Mouse (Mus musculus) forebrain, embryonic 14.5 days (tissue): Measurements from ENCODE around the gene Bhmt. TPM values are rescaled to one million over a fixed set of nuclear protein-coding genes. Genes with fewer than 3 reads are reported as not detected.

Experiments used
- ATAC-seq: fragments of 200-750 bp; cut with Nextera tagmentation; 2 replicates; pipeline ENCODE4 v1.8.0; 2017; ENCODE audit warnings: mild to moderate bottlenecking, moderate library complexity
- DNase-seq: peaks from one replicate; pipeline ENCODE4 v3.0.0-alpha.2; 2015; ENCODE audit warnings: low spot score
- H3K27ac ChIP-seq: fragments of 300-500 bp; sonication (generic); 2 replicates; pipeline ENCODE4 v1.5.1; 2014; ENCODE audit warnings: low read depth, mild to moderate bottlenecking, control low read depth, low read length, moderate library complexity
- H3K27me3 ChIP-seq: fragments of 300-500 bp; sonication (generic); replicated peaks from 2 replicates; pipeline ENCODE4 v1.6.1; 2014; ENCODE audit warnings: low read length, control low read depth, mixed read lengths; ENCODE audit not compliant: control insufficient read depth, insufficient read depth
- H3K36me3 ChIP-seq: fragments of 300-500 bp; sonication (generic); 2 replicates; pipeline ENCODE4 v1.6.1; 2014; ENCODE audit warnings: low read length, control low read depth; ENCODE audit not compliant: control insufficient read depth, insufficient read depth
- H3K4me1 ChIP-seq: fragments of 300-500 bp; sonication (generic); 2 replicates; pipeline ENCODE4 v1.6.1; 2014; ENCODE audit warnings: antibody characterized with exemption, low read length, control low read depth; ENCODE audit not compliant: control insufficient read depth, insufficient read depth
- H3K4me2 ChIP-seq: fragments of 300-500 bp; sonication (generic); 2 replicates; pipeline ENCODE4 v1.6.1; 2014; ENCODE audit warnings: mild to moderate bottlenecking, control low read depth, low read length
- H3K4me3 ChIP-seq: fragments of 300-500 bp; sonication (generic); 2 replicates; pipeline ENCODE4 v1.5.1; 2014; ENCODE audit warnings: low read depth, low read length, control low read depth
- H3K9ac ChIP-seq: fragments of 300-500 bp; sonication (generic); 2 replicates; pipeline ENCODE4 v1.6.1; 2014; ENCODE audit warnings: mild to moderate bottlenecking, low read length, control low read depth, moderate library complexity
- H3K9me3 ChIP-seq: fragments of 300-500 bp; sonication (generic); replicated peaks from 2 replicates; pipeline ENCODE4 v1.6.1; 2016; ENCODE audit warnings: low read length, control low read depth, mixed read lengths; ENCODE audit not compliant: control insufficient read depth
- WGBS: fragments of 180-500 bp; shearing (Covaris S2); extraction: QIAGEN DNeasy Blood & Tissue Kit; methylation state at CpG from one replicate; pipeline ENCODE4 v1.1.7; 2014; 5-methylcytosine and 5-hydroxymethylcytosine counted together
- polyA plus RNA-seq: library from polyadenylated mRNA; unstranded; fragments of >200 nt; fragmentation: Nextera tagmentation; extraction: Ambion mirVana; gene quantifications from 2 replicates; pipeline ENCODE4 v1.2.1, GENCODE M21; 2014

Bhmt gene
- 0.11 and 0.18 TPM in 2 replicates for polyA plus RNA-seq

DNA sequence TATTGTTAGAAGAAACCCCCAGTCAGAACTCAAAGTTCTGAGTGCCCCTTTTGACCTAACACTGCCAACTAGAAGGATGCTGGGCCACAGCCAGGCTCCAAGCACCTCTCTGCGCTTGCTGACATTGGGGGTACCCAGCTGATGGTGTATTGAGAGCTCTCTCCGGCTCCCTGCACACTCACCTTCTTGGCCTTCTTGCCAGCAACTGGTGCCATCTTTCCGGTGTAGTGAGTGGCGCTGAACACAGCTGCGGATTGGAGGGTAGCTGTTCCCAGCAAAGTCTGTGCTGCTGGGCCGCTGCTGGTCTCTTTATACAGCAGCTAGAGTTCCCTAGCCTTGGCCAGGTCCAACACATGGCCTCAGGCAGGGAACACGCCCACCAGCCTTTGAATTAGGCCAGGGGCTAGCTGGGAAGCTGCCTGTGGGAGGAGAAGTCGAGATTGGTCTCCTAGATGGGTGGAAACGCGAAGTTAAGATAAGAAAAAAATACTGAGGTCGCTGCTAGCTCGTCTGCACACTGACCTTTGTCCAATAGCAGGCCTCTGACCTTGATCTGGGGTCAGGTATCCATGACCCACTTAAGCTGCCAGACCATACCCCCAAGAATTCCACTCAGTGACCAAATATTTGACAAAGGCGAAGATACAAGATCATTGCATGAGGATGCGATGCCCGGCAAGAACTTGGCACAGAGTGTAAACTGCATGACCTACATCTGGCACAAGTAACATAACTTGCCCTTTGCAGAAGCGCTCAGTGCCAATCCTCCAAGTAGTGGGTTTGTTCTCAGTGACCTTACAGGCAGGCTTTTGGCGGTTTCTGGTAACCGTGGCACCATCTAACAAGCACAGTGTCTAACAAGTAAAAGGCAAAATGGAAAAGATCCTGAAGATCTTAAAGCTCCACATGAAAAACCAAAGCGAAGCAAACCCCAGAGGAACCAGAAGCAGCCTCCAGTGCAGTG is at the start of gene Bhmt:
Gene Bhmt, minus strand, starts transcription at position 680 of the 964 bp plus-strand sequence.
- H3K27me3 ChIP-seq = no peaks in the 10 kb centered on the region
- H3K4me2 ChIP-seq = no peak within 1 kb of the TSS
- H3K36me3 ChIP-seq = no peaks in the 10 kb centered on the region
- no peak for ATAC-seq
- H3K4me3 ChIP-seq = no peak within 1 kb of the TSS
- no peaks in the 10 kb centered on the region for H3K9me3 ChIP-seq
- DNase-seq = no peak
- H3K4me1 ChIP-seq = no peaks in the 10 kb centered on the region
- no peak within 1 kb of the TSS for H3K27ac ChIP-seq
- no peak within 1 kb of the TSS for H3K9ac ChIP-seq
- WGBS = 76% methylated on average over 19 of the region's 19 CpGs

DNA sequence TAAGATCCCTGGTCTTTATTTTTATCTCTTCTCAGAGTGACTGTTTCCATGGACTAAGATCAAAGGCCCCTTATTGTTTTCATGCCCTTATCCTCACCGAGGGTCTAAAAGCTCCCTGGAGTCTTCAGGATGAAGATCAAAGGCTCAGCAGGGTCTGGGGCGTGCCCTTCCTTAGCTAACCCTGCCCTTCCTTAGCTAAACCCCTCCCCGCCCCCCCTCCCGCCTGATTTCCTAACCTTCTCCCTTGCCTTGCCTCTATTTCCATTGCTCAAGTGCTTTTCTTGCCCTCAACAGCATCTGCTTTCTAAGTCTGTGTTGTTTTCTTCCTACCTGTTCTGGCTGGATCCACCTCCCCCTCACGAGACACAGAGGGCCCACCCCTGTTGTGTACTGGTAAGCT is 49.6 kb upstream of the Bhmt start:
- ATAC-seq (no peak), DNase-seq (peak; percentile 11)
- H3K4me3 ChIP-seq = no peak overlapping the region
- H3K27me3 ChIP-seq = no peaks in the 10 kb centered on the region
- H3K36me3 ChIP-seq = no peaks in the 10 kb centered on the region
- H3K9me3 ChIP-seq = no peaks in the 10 kb centered on the region
- H3K27ac ChIP-seq = no peak overlapping the region
- WGBS = 18% methylated on average over 5 of the region's 5 CpGs
- H3K9ac ChIP-seq = no peak overlapping the region
- no peak overlapping the region for H3K4me2 ChIP-seq
- H3K4me1 ChIP-seq = no peaks in the 10 kb centered on the region

DNA sequence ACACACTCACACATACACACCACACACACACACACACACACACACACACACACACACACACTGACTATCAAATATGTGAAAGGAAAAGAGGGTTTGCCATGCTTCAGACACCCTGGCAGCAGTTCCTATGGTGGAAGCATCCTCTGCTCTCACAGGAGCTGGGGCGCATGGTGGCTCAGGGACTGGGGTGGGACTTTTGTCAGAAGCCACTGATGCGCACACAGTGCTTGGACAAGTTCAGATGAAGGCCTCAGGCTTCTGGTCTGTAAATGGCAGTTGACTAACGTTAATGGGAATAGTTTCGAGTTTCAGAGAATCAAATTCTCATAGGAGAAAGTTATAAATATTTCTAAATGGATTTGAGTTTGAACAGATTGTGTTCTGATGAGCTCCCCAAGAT is 47.5 kb upstream of the Bhmt start:
- no peak overlapping the region for H3K9ac ChIP-seq
- 69% methylated on average over 4 of the region's 4 CpGs for WGBS
- H3K4me2 ChIP-seq = no peak overlapping the region
- no peaks in the 10 kb centered on the region for H3K4me1 ChIP-seq
- H3K36me3 ChIP-seq = no peaks in the 10 kb centered on the region
- ATAC-seq = no peak
- no peaks in the 10 kb centered on the region for H3K27me3 ChIP-seq
- H3K4me3 ChIP-seq = no peak overlapping the region
- H3K27ac ChIP-seq = no peak overlapping the region
- H3K9me3 ChIP-seq = no peaks in the 10 kb centered on the region
- DNase-seq = no peak

DNA sequence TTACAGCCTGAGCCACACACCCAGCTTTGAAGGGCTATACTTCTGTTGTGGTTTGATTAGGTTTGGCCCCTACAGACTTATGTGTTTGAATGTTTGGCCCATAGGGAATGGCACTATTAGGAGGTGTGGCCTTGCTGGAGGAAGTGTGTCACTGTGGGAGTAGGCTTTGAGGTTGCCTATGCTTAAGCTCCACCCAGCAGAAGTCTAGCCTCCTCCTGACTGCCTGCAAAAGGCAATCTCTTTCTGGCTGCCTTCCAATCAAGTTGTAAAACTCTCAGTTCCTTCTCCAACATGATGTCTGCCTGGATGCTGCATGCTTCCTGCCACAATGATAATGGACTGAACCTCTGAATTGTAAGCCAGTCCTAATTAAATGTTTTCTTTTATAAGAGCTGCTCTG is 45.6 kb upstream of the Bhmt start:
- H3K36me3 ChIP-seq = no peaks in the 10 kb centered on the region
- peak; percentile 38 for DNase-seq
- no peak overlapping the region for H3K27ac ChIP-seq
- H3K4me2 ChIP-seq = no peak overlapping the region
- no peak; the same call in 1 of the 2 replicates for ATAC-seq
- H3K4me3 ChIP-seq = no peak overlapping the region
- no peaks in the 10 kb centered on the region for H3K27me3 ChIP-seq
- H3K4me1 ChIP-seq = no peaks in the 10 kb centered on the region
- no peaks in the 10 kb centered on the region for H3K9me3 ChIP-seq
- no peak overlapping the region for H3K9ac ChIP-seq

DNA sequence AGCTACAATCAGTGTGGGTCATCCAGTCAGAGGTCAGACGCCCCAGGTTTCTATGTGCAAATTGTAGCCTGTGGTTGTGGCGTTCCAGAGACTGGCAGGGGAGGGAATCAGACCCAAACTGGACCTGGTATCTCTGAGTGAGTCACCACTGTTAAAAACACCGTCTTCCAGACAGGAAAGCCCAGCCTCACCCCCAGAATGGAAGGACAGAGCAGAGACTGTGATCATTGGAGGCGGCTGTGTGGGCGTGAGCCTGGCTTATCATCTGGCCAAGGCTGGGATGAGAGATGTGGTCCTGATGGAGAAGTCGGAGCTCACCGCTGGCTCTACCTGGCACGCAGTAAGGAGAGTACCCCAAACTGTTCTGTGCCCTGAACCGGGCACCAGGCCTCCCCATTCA is 39.1 kb upstream of the Bhmt start:
- no peak overlapping the region for H3K9ac ChIP-seq
- no peak for DNase-seq
- no peak overlapping the region for H3K27ac ChIP-seq
- 0 out of 2 replicates have a peak, but pooled peaks cover 9% of the 10 kb centered on the region for H3K27me3 ChIP-seq
- H3K36me3 ChIP-seq = no peaks in the 10 kb centered on the region
- H3K4me1 ChIP-seq = no peaks in the 10 kb centered on the region
- H3K4me2 ChIP-seq = no peak overlapping the region
- 83% methylated on average over 9 of the region's 9 CpGs for WGBS
- H3K9me3 ChIP-seq = no peaks in the 10 kb centered on the region
- no peak for ATAC-seq
- no peak overlapping the region for H3K4me3 ChIP-seq

DNA sequence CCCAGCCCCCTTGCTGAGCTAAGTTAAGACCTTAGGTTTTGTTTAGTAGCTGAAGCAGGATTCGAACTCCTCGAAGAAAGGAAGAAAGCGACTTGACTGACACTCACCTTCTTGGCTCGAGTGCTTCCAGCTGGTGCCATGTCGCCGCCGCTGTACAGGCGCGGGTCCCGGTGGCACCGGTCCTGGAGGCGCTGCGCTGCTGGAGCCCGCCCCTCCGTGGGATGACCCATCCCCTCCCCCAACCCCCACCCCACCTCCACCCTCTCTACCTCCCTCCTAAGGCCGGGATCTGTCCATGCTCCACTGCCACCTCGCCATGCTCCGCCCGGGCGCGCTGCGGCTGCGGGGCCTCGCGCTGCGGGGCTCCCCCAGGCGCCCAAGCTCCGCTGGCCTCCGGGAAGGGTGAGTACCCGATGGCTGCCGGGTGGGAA is 36.4 kb upstream of the Bhmt start, which contains the start of the genes Bhmt2 and Dmgdh:
Gene Bhmt2, minus strand, starts transcription at position 172 of the 431 bp plus-strand sequence.
Gene Dmgdh, plus strand, starts transcription at position 303 of the 431 bp plus-strand sequence.
- no peak for ATAC-seq

DNA sequence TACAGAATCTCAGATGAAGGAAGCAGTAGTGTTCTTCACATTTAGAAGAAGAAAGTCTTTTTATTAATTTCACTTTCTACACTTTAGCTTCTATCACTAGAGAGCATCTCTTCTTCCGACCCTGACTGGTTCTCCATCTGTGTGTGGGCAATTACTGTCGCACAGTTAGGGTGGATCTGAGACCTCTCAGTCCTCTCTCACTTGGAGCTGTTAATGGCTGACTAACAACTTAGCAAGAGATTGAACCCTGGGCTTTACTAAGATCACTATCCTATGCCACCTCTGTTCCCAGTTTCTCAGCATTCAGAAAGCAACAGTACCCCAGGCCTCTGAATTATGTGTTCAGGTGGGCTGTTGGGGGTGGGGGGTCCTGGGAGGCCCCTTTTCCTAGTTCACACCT is 35.5 kb upstream of the Bhmt start:
- Histone ChIP-seq H3K27ac (no peak overlapping the region), H3K36me3 (no peaks in the 10 kb centered on the region), H3K9me3 (no peaks in the 10 kb centered on the region), H3K4me2 (no peak overlapping the region), H3K9ac (no peak overlapping the region), H3K4me3 (no peak overlapping the region), H3K27me3 (0 out of 2 replicates have a peak, but pooled peaks cover 9% of the 10 kb centered on the region), H3K4me1 (no peaks in the 10 kb centered on the region)
- WGBS = 78% methylated on average over 2 of the region's 2 CpGs
- ATAC-seq (no peak), DNase-seq (no peak)

More for the DNA sequence above, 36.4 kb upstream of the Bhmt start, which contains the start of the genes Bhmt2 and Dmgdh:
- 10% methylated on average over 27 of the region's 31 CpGs for WGBS
- no peak for DNase-seq
- no peaks in the 10 kb centered on the region for H3K9me3 ChIP-seq
- no peak within 1 kb of the TSS for H3K27ac ChIP-seq
- H3K27me3 ChIP-seq = 0 out of 2 replicates have a peak, but pooled peaks cover 9% of the 10 kb centered on the region
- no peaks in the 10 kb centered on the region for H3K4me1 ChIP-seq
- H3K4me3 ChIP-seq = no peak within 1 kb of the TSS
- no peak within 1 kb of the TSS for H3K4me2 ChIP-seq
- H3K9ac ChIP-seq = no peak within 1 kb of the TSS
- no peaks in the 10 kb centered on the region for H3K36me3 ChIP-seq

DNA sequence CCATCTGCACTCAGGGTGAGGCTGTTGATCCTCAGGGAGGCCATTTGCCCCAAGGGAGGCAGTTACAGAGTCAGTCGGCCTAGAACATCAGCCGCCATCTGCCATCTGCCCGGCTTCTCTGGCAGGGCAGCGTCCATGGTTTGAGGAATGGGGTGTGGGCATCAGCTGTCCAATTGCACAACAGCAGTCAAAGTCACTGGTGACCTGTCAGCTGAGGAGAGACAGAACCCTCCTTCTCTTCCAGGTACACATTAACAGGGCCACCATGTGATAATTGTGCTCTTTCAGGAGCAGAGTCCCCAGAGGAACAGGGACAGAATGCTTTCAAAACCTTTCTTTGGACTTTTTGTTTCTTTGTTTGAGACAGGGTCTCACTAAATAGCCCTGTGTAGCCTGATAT is 34.6 kb upstream of the Bhmt start:
- Histone ChIP-seq H3K4me2 (no peak overlapping the region), H3K27ac (no peak overlapping the region), H3K36me3 (no peaks in the 10 kb centered on the region), H3K27me3 (0 out of 2 replicates have a peak, but pooled peaks cover 9% of the 10 kb centered on the region), H3K9ac (no peak overlapping the region), H3K4me3 (no peak overlapping the region), H3K4me1 (no peaks in the 10 kb centered on the region), H3K9me3 (no peaks in the 10 kb centered on the region)
- WGBS = 91% methylated on average over 4 of the region's 4 CpGs
- no peak for DNase-seq
- no peak for ATAC-seq

DNA sequence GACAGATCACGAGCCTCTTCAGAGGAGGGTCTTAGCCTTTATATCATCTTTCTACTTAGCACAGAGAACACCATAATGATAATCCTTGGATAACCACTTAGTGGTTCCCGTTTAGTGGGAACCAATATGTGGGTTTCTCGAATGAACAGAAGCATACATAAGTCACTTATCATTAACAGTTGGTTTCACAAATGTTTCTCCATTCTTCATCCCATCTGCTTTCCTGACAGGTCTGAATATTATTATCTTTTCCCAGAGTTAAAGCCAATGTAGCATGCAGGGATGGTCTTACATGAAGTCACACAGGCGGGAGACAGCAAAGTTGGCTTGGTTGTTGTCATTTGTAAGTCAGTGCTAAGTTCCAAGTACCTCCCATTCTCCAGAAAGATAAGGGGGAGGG is 29.8 kb upstream of the Bhmt start:
- 84% methylated on average over 4 of the region's 4 CpGs for WGBS
- Histone ChIP-seq H3K4me3 (no peak overlapping the region), H3K27ac (no peak overlapping the region), H3K36me3 (no peaks in the 10 kb centered on the region), H3K9ac (no peak overlapping the region), H3K4me1 (no peaks in the 10 kb centered on the region), H3K4me2 (no peak overlapping the region), H3K9me3 (no peaks in the 10 kb centered on the region), H3K27me3 (no peaks in the 10 kb centered on the region)
- DNase-seq = no peak
- no peak for ATAC-seq
